Mouse (Mus musculus) brain, embryonic 14.5 days (tissue): ENCODE measurements around the gene Qrsl1. TPM values are rescaled to one million over a fixed set of nuclear protein-coding genes. Genes with fewer than 3 reads are reported as not detected.

Experiments
- DNase-seq: peaks from one replicate; pipeline ENCODE4 v3.0.0-alpha.2; 2011; ENCODE audit warnings: low read depth
- CTCF ChIP-seq: fragments of 200-500 bp; IDR thresholded peaks from 2 replicates; pipeline ENCODE4 v1.5.1; 2012; ENCODE audit warnings: inconsistent platforms, mild to moderate bottlenecking, moderate library complexity, borderline replicate concordance; ENCODE audit not compliant: insufficient read depth, insufficient read length; ENCODE audit errors: extremely low read depth
- POLR2A ChIP-seq: fragments of 200-500 bp; IDR thresholded peaks from 2 replicates; pipeline ENCODE4 v1.6.1; 2012; ENCODE audit warnings: mild to moderate bottlenecking, inconsistent platforms, borderline replicate concordance; ENCODE audit not compliant: poor library complexity, insufficient read depth, insufficient read length, severe bottlenecking; ENCODE audit errors: extremely low read depth
- polyA plus RNA-seq: library from polyadenylated mRNA; depleted of rRNA; stranded (reverse); fragments of >200 nt; gene quantifications from 2 replicates; pipeline ENCODE4 v1.2.3, GENCODE M21; 2012

Qrsl1 gene
- polyA plus RNA-seq, 1 experiment, result 19.6 TPM

DNA sequence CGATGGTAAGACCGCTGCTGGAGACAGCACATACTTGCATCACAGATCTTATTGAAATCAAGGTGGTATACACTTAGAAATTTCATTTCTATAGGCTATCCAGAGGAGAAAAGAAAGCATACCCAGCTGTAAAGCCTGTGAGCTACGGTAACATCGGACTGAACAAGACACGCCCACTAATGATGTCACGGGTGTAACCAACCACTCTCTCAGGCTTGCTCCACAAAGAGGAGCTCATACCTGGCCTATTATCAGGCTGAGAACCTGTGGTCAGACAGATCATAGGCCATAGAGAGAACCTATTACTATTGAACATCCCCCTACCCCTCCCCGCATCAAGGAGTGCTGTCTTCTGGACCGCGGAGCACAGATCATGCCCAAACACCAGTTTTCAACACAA lies 45.6 kb downstream of the Qrsl1 start:
- TF ChIP-seq CTCF, result no peak
- no peak for TF ChIP-seq POLR2A
- no peak for DNase-seq

DNA sequence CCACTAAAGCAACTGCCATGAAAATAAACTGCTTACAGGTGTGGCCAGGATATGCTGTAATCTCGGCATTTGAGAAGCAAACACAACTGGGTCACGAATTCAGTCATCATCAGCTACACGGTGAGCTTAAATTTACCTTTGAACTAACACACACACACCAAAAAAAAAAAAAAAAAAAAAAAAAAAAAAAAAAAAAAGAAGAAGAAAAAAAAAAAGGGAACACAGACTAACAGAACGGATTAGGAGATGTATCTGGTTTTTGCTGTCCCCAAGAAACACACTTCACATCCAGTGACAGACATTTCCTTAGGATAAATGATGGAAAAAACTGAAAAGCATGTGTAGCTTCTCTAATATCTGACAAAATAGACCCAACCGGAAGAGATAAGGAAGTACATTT lies 49.6 kb downstream of the Qrsl1 start:
- no peak for DNase-seq
- TF ChIP-seq POLR2A, result no peak
- no peak for TF ChIP-seq CTCF

DNA sequence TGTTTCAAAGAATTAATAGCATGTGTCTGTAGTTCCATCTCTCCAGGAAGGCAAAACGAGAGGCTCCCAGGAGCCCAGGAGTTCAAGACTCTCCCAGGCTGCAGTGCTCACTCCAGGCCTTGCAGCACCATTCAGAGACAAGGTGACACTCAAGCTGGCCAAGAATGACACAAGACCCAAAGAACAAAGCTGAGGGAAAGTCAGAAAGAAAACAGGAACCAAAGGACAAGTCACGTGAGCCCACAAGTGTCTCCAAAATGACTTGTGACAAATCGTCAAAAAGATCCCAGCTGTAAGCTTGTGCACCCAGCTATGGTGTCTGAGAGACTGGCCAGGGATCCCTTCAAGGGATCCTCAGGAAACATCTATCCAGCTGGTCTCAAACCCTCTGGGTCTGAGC lies 52.1 kb downstream of the Qrsl1 start:
- no peak for TF ChIP-seq POLR2A
- TF ChIP-seq CTCF, result no peak
- no peak for DNase-seq

DNA sequence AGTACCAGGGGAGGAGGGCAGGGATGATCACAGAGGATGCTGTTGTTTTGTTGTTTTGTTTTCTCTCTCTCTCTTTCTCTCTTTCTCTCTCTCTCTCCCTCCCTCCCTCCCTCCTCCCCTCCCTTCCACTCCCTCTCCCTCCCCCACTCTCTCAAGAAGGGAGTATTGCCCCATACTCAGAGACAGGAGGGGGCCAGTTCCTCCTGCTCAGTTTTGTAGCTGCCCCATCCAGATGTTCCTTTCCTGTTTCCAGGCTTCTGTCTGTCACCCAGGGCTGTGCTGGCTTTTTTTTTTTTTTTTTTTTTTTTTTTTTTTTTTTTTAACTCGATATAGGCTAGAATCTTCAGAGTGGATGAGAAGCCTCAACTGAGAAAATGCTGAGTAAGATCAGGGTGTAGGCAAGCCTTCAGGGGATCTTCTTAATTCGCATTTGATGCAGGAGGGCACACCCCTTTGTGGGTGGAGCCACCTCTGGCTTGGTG lies 55.4 kb downstream of the Qrsl1 start:
- no peak for DNase-seq
- TF ChIP-seq CTCF, result no peak
- TF ChIP-seq POLR2A, result no peak

DNA sequence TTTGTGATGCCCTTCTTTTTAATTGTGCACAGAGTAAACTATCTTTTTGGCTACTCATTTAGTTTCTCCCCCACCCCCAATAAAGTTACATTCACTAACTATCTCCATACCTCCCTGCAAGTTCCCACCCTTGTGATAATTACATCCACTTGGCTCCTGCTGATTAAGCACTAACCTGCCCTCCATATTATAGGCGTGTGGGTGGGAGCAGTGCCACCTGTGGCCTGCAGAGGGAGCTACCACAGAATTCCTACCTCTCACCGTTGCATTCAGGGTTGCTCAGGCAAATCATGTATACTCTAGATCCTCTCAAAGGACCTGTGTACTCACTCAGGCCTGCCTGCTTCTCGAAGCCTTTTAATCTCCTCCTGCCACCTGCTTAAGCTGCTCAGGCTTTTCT lies 56.1 kb downstream of the Qrsl1 start:
- DNase-seq, result peak; percentile 3
- no peak for TF ChIP-seq POLR2A
- peak; percentile 38; the same call in 1 of the 2 replicates for TF ChIP-seq CTCF

DNA sequence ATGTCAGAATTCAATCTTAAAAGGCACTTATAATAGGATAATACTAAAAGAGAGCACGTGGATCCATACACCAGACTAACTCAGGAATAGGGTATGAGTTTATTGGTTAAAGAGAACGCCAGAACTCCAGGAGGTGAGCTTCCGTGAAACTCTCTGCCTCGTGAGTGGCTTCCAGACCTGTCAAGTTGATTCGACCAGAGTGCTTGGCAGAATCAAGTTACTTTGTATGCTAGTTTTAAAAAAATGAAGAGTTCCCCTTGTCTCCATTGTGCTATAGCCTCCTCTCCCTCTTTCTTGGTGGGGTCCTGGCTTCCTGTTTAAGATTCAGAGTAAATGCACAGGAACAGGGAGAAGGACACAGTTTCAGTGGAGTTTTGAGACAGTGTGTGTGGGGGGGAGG lies 60.1 kb downstream of the Qrsl1 start:
- no peak for DNase-seq
- TF ChIP-seq CTCF (no peak), POLR2A (no peak)

DNA sequence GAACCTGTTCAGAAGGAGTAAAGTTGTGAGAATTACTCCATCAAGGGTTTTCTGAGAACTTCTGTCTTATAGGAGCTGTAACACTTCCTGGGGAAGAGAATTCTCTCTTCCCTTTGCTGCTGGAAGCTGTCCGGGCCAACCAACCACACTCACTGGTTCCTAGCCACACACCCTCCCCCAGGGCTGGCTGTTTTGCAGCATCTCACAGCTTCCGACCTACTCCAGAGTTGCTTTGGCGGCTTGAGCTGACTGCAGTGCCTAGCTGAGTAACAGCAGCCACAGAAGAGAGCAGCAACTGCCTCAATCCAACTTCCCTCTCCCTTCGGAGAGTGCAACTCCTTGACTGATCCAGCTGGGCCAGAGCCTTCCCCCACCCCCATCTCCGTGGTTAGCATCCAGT lies 68.7 kb downstream of the Qrsl1 start:
- no peak for TF ChIP-seq POLR2A
- TF ChIP-seq CTCF, result no peak
- DNase-seq, result no peak

DNA sequence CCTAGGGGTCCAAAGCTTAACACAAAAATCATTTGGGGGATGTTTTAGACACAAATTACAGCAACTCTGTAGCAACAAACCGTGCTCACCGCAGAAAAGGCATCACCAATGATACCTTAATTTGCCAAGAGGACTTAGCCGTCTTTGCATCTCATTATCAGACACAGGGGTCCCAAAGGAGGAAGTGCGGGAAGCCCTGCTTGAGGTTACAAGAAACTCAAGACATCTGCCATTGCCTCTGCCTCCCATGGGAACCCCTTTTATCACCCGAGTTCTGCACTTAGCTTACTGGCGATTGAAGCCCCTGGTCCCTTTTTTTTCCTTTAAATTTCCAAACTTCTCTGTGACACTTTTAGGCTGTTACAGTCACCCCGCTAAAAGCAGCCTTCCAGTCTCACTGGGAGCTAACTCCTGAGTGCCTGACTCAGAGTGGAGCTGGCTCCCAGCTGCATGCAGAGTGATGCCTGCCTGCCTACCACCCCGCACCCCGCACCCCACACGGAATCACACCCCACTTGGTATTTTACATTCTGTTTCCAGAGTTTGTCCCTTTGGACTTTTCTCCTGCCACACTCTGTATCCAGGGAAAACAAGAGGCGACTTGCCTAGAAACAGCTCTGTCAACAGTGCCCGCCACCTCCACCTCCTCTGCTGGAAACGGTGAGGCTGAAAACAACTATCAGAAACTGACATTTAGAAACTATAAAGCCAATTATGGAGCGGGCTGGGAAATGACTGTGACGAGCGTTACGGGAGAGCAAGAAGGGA lies 71.1 kb downstream of the Qrsl1 start:
- no peak for DNase-seq
- TF ChIP-seq POLR2A (no peak), CTCF (no peak)

DNA sequence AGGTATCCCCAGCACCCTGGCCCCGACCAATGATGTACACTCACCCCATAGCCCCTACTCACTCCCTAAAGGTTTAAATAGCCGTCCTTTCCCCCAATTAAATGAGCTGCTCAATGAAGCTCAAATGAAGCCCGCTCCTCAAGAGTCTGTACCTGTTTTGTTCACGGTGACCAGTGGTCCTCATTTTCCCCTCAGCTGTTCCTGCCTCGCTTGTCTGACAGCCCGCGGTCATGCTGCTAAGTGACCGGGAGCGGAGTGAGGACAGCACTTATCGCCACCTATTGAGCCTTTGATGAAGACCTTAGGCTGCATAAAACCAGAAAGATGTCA lies 72.9 kb downstream of the Qrsl1 start:
- no peak for TF ChIP-seq CTCF
- TF ChIP-seq POLR2A, result no peak
- no peak for DNase-seq

DNA sequence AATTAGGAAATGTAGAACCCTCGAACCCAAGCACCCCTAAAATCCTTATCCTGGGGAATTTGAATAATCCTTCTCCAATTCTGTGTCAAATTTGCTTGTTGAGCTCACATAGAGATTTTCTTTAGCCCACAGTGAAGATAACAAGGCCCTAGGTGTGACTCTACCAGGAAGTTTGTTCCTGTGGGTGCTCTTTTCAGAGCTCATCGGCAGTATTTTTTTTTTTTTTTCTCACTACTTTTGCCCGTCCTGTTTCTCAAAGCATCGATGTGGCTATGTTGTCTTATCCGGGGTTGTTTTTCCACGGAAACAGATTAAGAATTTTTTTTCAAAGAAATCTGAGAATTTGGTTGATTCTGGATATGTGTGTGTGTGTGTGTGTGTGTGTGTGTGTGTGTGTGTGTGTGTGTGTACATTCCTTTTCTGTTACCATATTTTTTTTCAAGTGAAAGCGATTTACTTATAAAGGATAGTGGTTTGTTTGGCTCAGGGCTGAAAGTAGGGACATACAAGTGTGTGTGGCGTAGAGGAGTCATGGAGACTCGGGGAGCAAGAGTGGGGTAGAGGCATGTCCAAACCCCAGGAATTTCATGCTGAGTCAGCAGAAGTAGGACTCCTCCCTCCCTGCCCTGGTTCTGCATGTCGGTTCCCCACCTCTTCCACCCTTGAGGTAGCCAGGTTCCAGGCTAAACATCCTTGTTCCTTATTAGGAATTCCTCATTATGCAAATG lies 73.4 kb downstream of the Qrsl1 start:
- TF ChIP-seq CTCF, result no peak
- TF ChIP-seq POLR2A, result no peak

DNA sequence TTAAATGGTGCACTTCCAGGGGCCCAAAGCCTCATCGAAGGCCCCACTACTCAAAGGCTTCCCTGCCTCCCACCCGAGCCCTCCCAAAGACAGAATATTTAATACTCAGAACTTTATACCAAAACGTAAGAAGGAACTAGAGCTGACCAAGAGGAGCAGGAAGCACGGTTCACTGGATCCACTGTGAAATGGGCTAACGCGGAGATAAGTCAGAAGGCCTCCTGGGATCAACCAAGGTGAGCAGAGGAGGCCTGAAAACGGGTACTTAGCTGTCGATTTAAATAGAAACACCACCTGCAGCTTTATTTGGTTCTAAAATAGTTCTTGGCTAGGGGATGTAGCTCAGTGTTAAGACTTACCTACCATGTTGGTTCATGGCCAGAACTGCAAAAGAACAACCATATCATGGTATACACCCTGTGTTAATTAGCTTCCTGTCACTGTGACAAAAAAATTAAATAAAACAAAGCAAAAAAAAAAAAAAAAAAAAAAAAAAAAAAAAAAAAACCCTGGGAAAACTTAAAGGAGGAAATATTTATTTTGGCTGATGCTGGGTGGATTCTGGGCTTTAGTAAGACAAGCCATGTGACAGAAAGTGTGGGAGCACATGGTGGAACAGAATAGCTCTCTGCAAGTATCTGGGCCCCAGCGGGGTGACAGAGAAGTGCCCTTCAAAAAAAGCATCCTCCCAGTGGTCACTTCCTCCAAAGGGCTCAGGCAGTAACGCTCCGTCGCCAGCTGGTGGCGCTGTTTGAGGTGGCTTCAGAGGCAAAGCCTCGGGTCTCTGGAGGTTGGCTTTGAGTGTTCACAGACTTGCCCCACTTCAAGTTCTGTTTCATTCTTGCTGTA lies 74.5 kb downstream of the Qrsl1 start:
- TF ChIP-seq POLR2A, result no peak
- TF ChIP-seq CTCF, result peak; percentile 19; the same call in 1 of the 2 replicates
- no peak for DNase-seq

More for the DNA sequence above, 73.4 kb downstream of the Qrsl1 start:
- DNase-seq, result no peak

DNA sequence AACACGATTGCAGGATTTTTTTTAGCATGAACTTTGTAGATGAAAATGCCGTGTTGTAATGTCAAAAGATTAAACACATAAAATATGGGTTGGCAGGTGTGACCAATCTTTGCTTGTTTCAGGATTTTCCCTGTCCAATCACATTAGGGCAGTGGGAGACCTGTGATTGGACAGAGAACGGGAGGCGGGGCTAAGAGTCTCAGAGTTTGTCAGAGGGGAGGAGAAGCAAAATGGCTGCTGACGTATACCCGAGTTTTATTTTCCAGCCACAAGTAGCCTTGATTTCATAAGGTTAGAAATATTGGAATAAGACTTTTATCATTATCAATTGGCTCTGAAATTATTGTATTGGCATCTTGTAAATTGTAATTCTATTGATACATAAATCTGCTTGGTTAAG lies 75.8 kb downstream of the Qrsl1 start:
- DNase-seq, result no peak
- no peak for TF ChIP-seq CTCF
